Mouse (Mus musculus): ENCODE measurements at regions not wholly inside any gene's neighbourhood (a gene's known extent, or its start where the extent isn't known, plus 50 kb on each side); places are given as distances from the start of the nearest gene placed in this dataset.

GRCm38 (mm10) chr13:29136231-29136630, 182.7 kb upstream of the Sox4 start:
- no peak for DNase-seq (ENCODE audit: low spot score)

GRCm38 (mm10) chr13:29127499-29127898, 174.0 kb upstream of the Sox4 start:
- no peak for DNase-seq (ENCODE audit: low spot score)

- DNase-seq (ENCODE audit: low spot score): no peak
These were observed 170.0 kb upstream of the Sox4 start for GRCm38 (mm10) chr13:29123477-29123876.

GRCm38 (mm10) chr13:29121121-29121520, 167.6 kb upstream of the Sox4 start:
- no peak for DNase-seq (ENCODE audit: low spot score)

GRCm38 (mm10) chr13:29119357-29119756, 165.8 kb upstream of the Sox4 start:
- peak; percentile 6 for DNase-seq (ENCODE audit: low spot score)

GRCm38 (mm10) chr13:29114998-29115495, 161.5 kb upstream of the Sox4 start:
- no peak for DNase-seq (ENCODE audit: low spot score)

GRCm38 (mm10) chr13:29110127-29110526, 156.6 kb upstream of the Sox4 start:
- no peak for DNase-seq (ENCODE audit: low spot score)

GRCm38 (mm10) chr13:29109064-29109856, 155.7 kb upstream of the Sox4 start:
- DNase-seq (ENCODE audit: low spot score): no peak

GRCm38 (mm10) chr13:29108214-29108613, 154.7 kb upstream of the Sox4 start:
- DNase-seq (ENCODE audit: low spot score): no peak

- no peak for DNase-seq (ENCODE audit: low spot score)
These were observed 138.7 kb upstream of the Sox4 start for GRCm38 (mm10) chr13:29092166-29092565.

- no peak for DNase-seq (ENCODE audit: low spot score)
These were observed 133.3 kb upstream of the Sox4 start for GRCm38 (mm10) chr13:29086854-29087253.

GRCm38 (mm10) chr13:29081064-29081463, 127.6 kb upstream of the Sox4 start:
- no peak for DNase-seq (ENCODE audit: low spot score)

GRCm38 (mm10) chr13:29079841-29080240, 126.3 kb upstream of the Sox4 start:
- no peak for DNase-seq (ENCODE audit: low spot score)

- DNase-seq (ENCODE audit: low spot score): no peak
These were observed 120.1 kb upstream of the Sox4 start for GRCm38 (mm10) chr13:29073630-29074029.

GRCm38 (mm10) chr13:29063924-29064323, 110.4 kb upstream of the Sox4 start:
- no peak for DNase-seq (ENCODE audit: low spot score)

- no peak for DNase-seq (ENCODE audit: low spot score)
These were observed 105.2 kb upstream of the Sox4 start for GRCm38 (mm10) chr13:29058685-29059084.

GRCm38 (mm10) chr13:29049730-29050129, 96.2 kb upstream of the Sox4 start:
- no peak for DNase-seq (ENCODE audit: low spot score)

GRCm38 (mm10) chr13:29048990-29049576, 95.6 kb upstream of the Sox4 start:
- no peak for DNase-seq (ENCODE audit: low spot score)

- DNase-seq (ENCODE audit: low spot score): no peak
These were observed 91.1 kb upstream of the Sox4 start for GRCm38 (mm10) chr13:29044655-29045054.

GRCm38 (mm10) chr13:29040331-29040730, 86.8 kb upstream of the Sox4 start:
- no peak for DNase-seq (ENCODE audit: low spot score)

GRCm38 (mm10) chr13:29034904-29035303, 81.4 kb upstream of the Sox4 start:
- no peak for DNase-seq (ENCODE audit: low spot score)

- DNase-seq (ENCODE audit: low spot score): no peak
These were observed 80.9 kb upstream of the Sox4 start for GRCm38 (mm10) chr13:29034444-29034843.

GRCm38 (mm10) chr13:29027146-29027545, 73.6 kb upstream of the Sox4 start:
- DNase-seq (ENCODE audit: low spot score): no peak

GRCm38 (mm10) chr13:29023486-29023885, 70.0 kb upstream of the Sox4 start:
- DNase-seq (ENCODE audit: low spot score): no peak

Measured in layer of hippocampus, adult 11-12 months (tissue).